Mouse (Mus musculus): ENCODE measurements around the gene Zfp507. TPM values are rescaled to one million over a fixed set of nuclear protein-coding genes. Genes with fewer than 3 reads are reported as not detected.

The Zfp507 gene
- 5.0 to 16.1 TPM (median 9.2 TPM) in 3 replicates for total RNA-seq (2017)

DNA sequence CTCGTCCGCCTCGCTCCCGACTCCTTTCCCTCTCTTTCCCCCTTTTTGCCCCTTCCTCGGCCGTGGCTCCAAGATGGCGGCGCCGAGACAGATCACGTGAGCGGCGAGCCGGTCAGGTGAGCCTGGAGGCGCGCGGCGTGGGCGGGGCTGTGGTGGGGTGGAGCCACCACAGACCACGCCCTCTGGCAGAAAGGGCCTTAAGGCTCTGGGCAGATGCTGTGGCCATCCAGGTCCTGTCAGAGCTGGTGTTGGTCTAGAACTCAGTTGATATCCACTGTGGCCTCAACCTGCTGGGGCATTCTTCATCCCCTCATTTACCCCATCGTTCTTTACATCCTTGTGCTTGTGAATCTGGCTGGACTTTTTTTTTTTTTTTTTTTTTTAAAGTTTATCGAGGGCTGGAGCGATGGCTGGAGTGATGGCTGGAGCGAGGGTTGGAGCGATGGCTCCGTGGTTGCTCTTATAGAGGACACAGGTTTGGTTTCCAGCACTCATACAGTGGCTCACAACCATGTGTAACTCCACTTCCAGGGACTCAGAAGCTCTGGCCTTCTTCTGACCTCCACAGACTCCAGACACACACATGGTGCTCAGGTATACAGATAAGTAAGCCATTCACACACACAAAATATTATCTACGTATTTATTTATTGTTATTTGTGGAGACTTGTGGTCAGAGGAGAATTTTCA lies at the start of gene Zfp507:
Gene Zfp507 (minus strand): TSS at position 98 of the 690 bp plus-strand sequence.
- ATAC-seq (replicated peaks; ENCODE audit: insufficient number of reproducible peaks, low FRiP score, low TSS enrichment, poor library complexity, severe bottlenecking) = peak; percentile 79

DNA sequence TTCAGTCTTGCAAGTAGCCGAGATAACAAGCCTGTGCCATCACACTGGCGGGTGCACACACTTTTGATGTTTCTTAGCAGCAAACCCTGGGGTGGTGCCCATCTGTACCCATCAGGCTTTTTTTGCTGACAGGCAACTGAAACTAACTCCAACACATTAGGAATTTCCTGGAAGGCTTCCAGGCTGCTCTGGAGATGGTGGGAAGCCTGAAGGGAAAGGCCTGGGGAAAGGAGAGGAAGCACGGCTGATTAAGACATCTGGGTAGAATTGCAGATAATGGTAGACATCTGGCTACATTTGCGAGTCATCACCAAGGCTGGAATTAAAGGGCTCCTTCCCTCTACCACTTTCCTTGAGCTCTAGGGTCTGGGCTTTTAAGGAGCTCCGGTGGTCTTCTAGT lies 47.6 kb upstream of the Zfp507 start:
- no peak for ATAC-seq (replicated peaks; ENCODE audit: insufficient number of reproducible peaks, low FRiP score, low TSS enrichment, poor library complexity, severe bottlenecking)

DNA sequence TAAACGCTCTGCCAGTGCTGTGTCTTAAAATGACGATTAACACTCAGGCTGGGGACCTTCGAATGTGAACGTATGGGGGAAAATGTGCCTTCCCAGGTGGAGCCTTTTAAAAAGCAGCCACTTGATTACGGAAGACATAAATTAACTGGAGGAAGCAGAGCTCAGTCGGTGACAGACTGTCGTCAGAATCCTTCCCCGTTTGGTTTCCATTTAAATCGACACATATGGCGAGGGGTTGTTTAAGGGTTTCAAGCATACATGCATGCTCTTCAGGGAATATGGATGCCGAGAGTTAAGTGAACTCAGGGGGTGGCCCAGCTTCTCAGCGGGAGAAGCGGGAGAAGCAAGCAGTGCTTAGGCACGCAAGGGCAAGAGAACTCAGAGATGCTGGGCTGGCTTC lies 45.7 kb upstream of the Zfp507 start:
- no peak for ATAC-seq (replicated peaks; ENCODE audit: insufficient number of reproducible peaks, low FRiP score, low TSS enrichment, poor library complexity, severe bottlenecking)

DNA sequence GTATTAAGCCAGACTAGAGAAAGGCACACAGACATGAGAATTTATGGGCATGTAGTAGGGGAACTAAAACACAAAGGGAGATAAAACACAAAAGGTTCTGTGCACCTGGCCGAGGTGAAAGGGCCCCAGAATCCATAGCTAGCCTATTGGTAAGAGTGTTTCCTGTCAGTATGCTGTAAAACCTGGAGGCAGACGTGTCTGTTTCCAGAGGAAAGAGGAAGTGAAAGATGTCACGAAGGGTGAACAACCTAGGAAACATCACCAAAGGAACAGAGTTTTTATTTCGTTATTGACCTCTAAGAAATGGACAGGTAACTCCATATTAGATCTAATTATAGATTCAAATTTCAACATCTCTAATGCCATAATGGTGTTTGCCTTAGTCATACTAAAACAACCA lies 37.7 kb upstream of the Zfp507 start:
- ATAC-seq (replicated peaks; ENCODE audit: insufficient number of reproducible peaks, low FRiP score, low TSS enrichment, poor library complexity, severe bottlenecking) = no peak

DNA sequence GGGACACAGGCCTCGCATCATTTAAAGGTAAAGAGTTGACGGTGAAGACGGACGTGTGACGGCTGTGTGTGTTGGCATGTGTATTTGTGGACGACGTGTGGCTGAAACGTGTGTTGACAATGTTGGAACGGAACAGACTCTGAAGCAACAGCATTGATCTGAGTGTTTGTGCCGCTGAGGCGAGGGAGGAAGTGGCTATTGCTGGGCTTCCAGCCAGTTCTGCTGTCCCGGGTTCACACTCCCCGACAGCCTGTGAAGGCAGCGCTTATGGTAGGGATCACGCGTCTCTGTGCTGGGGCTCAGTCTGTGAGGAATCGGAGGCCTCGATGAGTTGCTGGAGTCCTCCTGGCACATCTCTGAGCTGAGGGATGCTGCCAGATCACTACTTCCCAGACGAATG lies 34.0 kb upstream of the Zfp507 start:
- ATAC-seq (replicated peaks; ENCODE audit: insufficient number of reproducible peaks, low FRiP score, low TSS enrichment, poor library complexity, severe bottlenecking) = no peak

DNA sequence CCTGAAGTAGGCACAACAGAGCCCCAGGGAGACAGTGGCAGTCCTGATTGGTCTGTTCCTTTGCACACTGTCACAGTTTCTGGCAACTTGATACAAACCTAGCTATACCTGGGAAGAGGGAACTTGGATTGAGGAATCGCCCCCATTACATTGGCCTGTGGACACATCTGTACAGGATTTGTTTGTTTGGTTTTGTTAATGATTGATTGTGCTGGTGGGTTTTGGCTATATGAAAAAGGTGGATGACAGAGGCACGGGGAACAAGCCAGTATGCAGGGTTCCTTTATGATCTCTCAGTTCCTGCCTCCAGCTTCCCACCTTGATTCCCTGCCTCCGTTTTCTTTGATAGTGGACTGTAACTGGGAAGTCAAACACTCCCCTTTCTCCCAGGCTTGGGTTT lies 33.6 kb upstream of the Zfp507 start:
- no peak for ATAC-seq (replicated peaks; ENCODE audit: insufficient number of reproducible peaks, low FRiP score, low TSS enrichment, poor library complexity, severe bottlenecking)

DNA sequence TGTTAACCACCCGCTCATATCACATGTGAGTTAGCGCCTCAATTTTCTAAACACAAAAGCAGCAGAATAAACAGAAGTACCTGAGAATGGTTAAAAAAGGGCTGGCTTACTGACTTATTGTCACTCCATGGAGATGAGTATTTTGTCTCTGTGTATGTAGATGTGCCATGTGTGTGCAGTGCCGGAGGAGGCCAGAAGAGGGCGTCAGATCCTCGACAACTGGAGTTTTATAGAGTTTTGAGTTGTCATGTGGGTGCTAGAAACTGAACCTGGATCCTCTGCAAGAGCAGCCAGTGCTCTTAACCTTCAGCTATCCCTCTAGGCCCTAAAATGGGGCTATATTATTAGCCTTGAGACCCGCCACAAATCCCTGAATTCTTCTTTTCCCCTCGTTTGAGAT lies 27.3 kb upstream of the Zfp507 start:
- ATAC-seq (replicated peaks; ENCODE audit: insufficient number of reproducible peaks, low FRiP score, low TSS enrichment, poor library complexity, severe bottlenecking) = no peak

DNA sequence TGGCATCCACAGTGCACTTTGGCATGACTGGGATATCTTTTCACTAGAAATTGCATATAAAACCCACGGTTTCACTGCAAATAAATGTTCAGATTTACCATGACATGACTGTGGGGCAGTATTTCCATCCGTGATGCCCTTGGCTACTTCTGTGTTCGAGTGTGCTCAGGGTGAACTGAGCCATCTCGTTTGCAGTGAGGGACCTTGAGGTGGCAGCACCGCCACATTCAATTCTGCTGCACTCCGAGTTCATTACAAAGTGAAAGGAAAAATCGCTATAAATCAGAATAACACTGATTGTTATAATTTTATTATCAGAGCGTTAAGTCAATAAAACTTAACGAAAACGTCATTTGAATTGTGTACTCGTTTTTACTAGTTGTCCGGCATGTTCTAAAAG lies 21.1 kb upstream of the Zfp507 start:
- ATAC-seq (replicated peaks; ENCODE audit: insufficient number of reproducible peaks, low FRiP score, low TSS enrichment, poor library complexity, severe bottlenecking) = no peak

DNA sequence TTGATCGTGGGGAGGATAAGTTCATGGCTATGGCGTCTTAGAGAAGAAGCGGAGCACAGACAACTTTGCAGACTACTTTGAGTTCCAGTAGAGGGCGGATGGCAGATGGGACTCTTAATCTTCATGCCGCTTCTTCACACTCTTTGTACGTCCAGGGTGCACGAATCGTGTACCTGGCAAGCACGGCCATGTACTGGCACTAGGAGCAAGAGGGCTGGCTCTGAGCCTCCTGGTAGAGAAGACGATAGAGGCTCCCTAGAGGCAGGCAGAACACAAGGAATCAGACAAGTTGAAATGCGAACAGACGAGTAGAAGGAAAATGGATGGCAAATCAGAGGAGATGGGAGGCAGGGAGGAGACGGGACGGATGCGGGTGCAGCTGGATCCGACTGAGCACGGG lies 19.5 kb upstream of the Zfp507 start:
- no peak for ATAC-seq (replicated peaks; ENCODE audit: insufficient number of reproducible peaks, low FRiP score, low TSS enrichment, poor library complexity, severe bottlenecking)

DNA sequence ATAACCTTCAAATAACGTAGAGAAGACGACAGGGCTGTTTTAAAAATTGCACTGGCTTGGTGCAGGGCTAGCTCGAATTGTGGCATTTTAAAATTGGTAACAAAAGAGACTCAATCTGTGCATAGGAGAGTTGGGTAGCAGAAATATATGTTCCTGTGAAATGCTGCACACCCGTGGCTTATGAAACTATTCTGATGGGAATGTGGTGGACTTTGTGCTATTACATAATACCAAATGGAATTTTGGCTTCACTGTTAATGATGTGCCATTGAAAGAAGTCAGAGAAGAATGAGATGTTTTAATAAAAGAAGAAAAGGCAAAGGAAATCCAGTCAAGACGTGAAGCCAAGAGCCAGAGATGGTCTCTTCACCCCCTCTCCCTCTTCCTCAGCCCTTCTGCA lies 18.6 kb upstream of the Zfp507 start:
- no peak for ATAC-seq (replicated peaks; ENCODE audit: insufficient number of reproducible peaks, low FRiP score, low TSS enrichment, poor library complexity, severe bottlenecking)

DNA sequence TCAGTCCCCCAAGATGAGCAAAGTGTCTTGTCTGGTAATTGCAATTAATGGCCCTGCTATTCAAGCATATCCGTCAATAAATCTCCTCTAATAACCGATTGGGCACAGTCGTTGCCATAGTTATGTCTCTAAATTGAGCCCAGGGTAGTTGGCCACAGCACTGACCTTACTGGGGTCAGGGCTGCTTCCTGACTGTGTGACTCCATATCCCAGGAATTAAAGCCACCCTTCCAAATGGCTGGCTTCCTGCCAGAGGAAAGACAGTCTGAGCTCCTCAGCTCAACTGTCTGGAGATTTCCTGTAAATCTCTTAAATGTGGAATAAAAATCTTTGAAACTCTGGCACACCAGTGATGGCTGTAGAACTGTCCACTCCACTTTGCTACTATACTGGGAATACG lies 16.7 kb upstream of the Zfp507 start:
- no peak for ATAC-seq (replicated peaks; ENCODE audit: insufficient number of reproducible peaks, low FRiP score, low TSS enrichment, poor library complexity, severe bottlenecking)

DNA sequence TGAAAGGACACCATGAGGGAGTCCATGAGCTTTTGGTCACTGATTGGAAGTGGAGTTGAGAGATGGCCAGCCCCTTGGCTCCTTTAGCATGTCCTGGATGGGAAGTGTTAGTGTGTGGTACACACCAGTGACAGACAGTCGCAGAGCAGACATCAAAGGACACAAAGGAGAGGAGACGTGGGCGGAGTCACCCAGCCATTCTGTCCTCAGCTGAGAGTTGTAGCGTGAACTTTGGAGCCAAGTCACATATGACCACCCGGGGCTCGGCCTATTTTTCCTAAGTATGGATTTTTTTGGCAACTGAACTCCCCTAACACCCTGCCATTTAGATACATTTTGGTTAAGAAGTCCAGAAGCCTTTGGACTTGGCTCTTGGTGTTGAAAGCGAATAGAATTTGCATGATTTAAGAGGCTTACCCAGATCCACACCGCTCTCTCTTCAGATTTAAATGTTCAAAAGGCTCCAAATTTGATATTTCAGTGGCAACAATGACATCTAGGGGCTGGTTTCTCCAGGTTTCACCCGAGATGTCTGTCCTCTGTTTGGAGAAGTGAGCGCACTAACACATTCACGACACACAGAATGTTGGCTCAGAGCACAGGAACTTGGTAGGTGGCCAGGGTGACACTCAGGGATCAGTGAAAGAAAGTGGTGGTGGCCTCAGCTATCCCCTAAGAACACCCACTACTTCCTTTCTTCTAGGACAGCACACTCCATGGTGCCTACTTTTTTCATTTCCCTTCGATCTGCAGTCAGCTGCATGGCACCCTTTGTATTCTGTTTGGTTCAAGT lies 12.2 kb upstream of the Zfp507 start:
- no peak for ATAC-seq (replicated peaks; ENCODE audit: insufficient number of reproducible peaks, low FRiP score, low TSS enrichment, poor library complexity, severe bottlenecking)

DNA sequence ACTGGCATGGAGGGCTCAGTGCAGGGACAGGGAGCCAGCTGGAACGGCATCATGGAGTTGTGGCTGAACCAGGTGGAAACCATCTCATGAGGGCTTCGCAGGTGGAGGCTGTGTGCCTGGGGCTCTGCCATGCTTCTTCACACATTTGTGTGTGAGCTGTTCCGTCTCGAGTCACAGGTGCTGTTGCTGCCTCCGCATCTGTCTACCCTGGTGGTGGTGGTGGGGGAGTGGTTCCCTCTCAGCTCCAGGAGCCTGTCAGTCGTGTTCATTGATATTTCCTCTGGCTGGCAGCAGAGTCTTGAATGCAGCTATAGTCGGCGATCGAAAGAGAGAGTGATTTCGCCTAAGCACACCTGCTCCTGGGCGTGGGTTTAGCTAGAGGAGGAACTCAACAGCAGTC lies 10.5 kb upstream of the Zfp507 start:
- no peak for ATAC-seq (replicated peaks; ENCODE audit: insufficient number of reproducible peaks, low FRiP score, low TSS enrichment, poor library complexity, severe bottlenecking)

DNA sequence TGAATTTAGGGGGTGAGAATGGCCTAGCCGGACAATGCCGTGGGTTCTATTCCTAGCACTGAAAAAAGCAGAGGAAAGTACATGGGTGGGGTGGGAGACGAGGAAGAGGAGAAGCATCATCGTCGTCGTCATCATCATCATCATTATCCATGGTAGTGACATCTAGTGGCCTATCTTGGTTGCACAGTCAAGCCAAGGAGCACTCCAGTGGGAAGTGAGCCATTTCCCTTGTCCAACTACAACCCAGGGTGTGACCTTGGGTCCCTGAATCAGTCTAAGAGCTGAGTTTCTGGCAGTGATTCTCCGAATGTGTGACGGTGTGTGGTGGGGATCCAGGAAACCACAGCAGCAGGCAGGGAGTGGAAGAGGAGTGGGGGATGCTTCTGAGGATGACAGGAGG lies 7.9 kb upstream of the Zfp507 start:
- ATAC-seq (replicated peaks; ENCODE audit: insufficient number of reproducible peaks, low FRiP score, low TSS enrichment, poor library complexity, severe bottlenecking) = no peak

DNA sequence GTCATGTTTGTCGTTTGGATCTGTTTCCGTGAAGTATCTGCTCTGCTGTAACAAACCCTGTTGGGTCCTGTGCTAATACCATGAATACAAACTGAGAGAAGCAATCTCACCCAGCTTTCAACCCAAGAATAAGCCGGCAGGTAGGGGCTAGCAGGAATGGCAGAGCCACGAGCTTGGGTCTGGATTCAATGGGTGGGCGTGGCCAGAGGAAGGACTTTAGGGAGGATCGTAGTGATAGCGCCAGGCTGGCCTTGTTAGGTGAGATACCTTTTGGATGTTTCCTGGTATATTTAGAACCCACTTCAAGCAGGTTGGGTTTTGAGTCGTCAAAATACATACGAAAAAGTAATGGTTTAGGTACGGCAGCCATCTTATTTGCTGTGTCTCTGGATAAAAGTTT lies 1.4 kb upstream of the Zfp507 start:
- no peak for ATAC-seq (replicated peaks; ENCODE audit: insufficient number of reproducible peaks, low FRiP score, low TSS enrichment, poor library complexity, severe bottlenecking)

DNA sequence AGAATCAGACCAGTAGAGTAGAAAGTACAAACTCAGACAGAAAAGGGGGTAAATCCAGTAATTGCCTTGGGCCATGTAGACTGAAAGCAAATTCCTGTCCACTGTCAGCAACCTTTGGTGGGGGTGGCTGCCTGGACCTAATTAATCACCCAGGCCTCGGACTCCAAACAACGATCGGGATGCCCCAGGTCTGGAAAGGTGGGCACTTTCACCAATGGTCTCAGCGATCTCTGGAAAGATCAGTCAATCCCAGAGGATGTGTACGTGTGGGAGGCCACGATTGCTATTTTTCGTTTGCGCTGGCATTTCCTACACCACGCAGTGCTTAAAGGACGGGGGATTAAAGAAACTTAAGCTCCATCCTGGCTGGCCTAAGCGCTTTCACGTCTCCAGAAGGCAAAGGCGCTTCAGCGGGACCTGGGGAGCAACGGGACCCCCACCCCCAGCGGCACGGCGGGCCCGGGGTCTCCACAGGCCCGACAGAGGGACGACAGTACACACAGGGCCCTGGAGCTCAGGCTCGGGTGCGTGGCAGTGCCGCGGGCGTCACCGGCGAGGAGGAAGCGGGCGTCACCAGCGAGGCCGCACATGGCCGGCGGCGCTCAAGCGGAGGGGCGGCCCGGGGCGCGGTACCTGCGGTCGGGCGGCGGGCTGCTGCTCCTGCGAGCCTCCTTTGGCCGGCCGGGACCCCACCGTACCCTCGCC lies 450 bp downstream of the Zfp507 start:
- 0 out of 2 replicates have a peak, but pooled peaks have one; percentile 15 for ATAC-seq (replicated peaks; ENCODE audit: insufficient number of reproducible peaks, low FRiP score, low TSS enrichment, poor library complexity, severe bottlenecking)

DNA sequence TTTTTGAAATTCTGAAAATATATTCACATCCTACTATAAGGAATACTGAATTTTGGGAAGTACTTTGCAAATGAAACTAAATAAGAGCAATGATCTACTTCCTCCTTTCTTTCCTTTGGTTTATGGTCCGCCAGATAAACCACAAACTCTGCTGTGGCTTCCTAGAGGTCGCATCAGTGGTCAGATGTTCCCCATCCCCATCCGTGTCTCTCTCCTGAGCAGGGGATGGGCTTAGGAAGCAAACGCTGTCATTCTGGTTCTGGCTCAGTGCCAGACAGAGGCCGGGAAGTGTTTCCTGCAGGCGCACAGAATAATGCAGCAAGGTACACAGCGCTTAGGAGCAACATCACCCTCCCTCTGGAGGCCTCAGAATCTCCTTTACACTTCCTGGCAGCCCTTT lies 6.7 kb downstream of the Zfp507 start:
- no peak for ATAC-seq (replicated peaks; ENCODE audit: insufficient number of reproducible peaks, low FRiP score, low TSS enrichment, poor library complexity, severe bottlenecking)

DNA sequence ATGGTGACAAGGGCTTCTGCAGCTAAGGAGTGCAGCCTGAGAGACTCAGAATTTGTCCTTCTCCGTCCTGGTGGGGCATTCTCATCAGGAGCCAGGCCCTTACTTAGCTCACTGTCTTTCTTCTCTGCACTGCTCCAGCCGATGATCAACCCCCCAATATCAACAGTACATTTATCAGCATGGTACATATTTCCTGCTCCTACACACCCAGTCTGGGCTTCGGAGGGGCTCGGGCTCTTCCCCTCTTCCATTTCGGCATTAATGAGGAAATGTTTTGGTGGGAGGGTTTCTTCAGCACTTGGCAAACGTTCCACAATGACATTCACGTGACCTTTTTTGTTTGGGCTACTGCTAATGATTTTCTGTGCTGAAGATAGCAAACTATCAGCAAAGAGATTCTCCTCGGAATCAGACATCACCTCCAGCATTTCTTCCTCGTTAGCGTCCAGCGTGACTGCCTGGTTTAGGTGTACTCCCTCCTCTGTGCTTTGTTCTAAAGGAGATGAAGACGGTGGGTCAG lies 8.6 kb downstream of the Zfp507 start:
- no peak for ATAC-seq (replicated peaks; ENCODE audit: insufficient number of reproducible peaks, low FRiP score, low TSS enrichment, poor library complexity, severe bottlenecking)

DNA sequence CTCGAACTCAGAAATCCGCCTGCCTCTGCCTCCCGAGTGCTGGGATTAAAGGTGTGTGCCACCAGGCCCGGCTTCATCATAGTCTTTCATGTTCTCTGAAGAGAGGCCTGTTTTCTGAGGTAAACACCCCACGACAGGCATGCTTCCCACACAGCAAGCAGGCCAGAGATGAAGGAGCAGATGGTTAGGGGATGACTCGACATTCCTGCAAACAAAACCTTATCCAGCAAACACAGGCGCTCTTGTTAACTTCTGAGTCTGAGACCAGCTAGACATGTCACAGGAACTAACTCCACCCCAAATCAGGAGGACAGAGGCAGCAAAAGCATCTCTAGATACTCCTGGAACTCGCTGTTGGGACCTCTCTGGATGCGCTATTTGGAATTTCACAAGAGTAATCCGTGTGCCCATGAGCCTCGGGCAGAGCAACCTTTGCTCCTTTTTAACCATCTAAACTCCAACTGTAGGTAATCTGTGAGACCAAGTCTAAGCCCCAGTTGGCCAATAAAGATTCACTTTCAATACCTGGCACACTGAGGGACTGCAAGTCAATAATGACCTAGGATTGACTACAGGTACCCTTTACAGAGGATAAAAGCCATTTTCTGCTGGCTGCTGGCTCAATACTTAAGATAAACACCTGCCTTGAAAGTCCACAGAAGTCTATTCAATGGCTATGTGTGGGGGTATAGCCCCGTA lies 10.5 kb downstream of the Zfp507 start:
- no peak for ATAC-seq (replicated peaks; ENCODE audit: insufficient number of reproducible peaks, low FRiP score, low TSS enrichment, poor library complexity, severe bottlenecking)
